Mouse (Mus musculus) hindbrain, embryonic 11.5 days (tissue): ENCODE results near the gene Krtap4-1. TPM values are rescaled to one million over a fixed set of nuclear protein-coding genes. Genes with fewer than 3 reads are reported as not detected.

Source experiments
- polyA plus RNA-seq: library from polyadenylated mRNA; unstranded; fragments of >200 nt; fragmentation: Nextera tagmentation; extraction: Ambion mirVana; gene quantifications from 2 replicates; pipeline ENCODE4 v1.2.1, GENCODE M21; 2014

Krtap4-1 gene
- polyA plus RNA-seq, 1 experiment from 2014 or later: not detected

Other genes starting within 250 kb of the Krtap4-1 start
- gene Krt10, start 238.9 kb downstream of the Krtap4-1 start, polyA plus RNA-seq: 27.8 and 35.1 TPM in 2 replicates
- not detected in 2 replicates for gene Krt12, start 206.0 kb downstream of the Krtap4-1 start, polyA plus RNA-seq
- gene Krt20, start 190.1 kb downstream of the Krtap4-1 start, polyA plus RNA-seq: 0.42 and 0.48 TPM in 2 replicates
- not detected in 2 replicates for gene Krt23, start 135.1 kb downstream of the Krtap4-1 start, polyA plus RNA-seq
- not detected in 2 replicates for gene Krt39, start 106.9 kb downstream of the Krtap4-1 start, polyA plus RNA-seq
- not detected in 2 replicates for gene Krt40, start 85.1 kb downstream of the Krtap4-1 start, polyA plus RNA-seq
- not detected in 2 replicates for gene Krtap3-3, start 77.4 kb downstream of the Krtap4-1 start, polyA plus RNA-seq
- gene Krtap3-2, start 71.4 kb downstream of the Krtap4-1 start, polyA plus RNA-seq: not detected in 2 replicates
- gene Gm11939, start 68.8 kb downstream of the Krtap4-1 start, polyA plus RNA-seq: not detected in 2 replicates
- not detected in 2 replicates for gene Krtap3-1, start 61.6 kb downstream of the Krtap4-1 start, polyA plus RNA-seq
- gene Krtap1-5, start 47.2 kb downstream of the Krtap4-1 start, polyA plus RNA-seq: not detected in 2 replicates
- gene Krtap1-4, start 44.6 kb downstream of the Krtap4-1 start, polyA plus RNA-seq: not detected in 2 replicates
- gene Krtap1-3, start 36.9 kb downstream of the Krtap4-1 start, polyA plus RNA-seq: not detected in 2 replicates
- not detected in 2 replicates for gene Krtap9-3, start 30.1 kb downstream of the Krtap4-1 start, polyA plus RNA-seq
- not detected in 2 replicates for gene Gm11938, start 24.9 kb downstream of the Krtap4-1 start, polyA plus RNA-seq
- gene Gm11937, start 18.0 kb downstream of the Krtap4-1 start, polyA plus RNA-seq: not detected in 2 replicates
- gene Krtap2-4, start 13.4 kb downstream of the Krtap4-1 start, polyA plus RNA-seq: not detected in 2 replicates
- not detected in 2 replicates for gene Gm11562, start 7.8 kb downstream of the Krtap4-1 start, polyA plus RNA-seq
- not detected in 2 replicates for gene Krtap4-2, start 6.8 kb upstream of the Krtap4-1 start, polyA plus RNA-seq
- not detected in 2 replicates for gene Krtap4-7, start 15.9 kb upstream of the Krtap4-1 start, polyA plus RNA-seq
- gene Gm11555, start 22.0 kb upstream of the Krtap4-1 start, polyA plus RNA-seq: not detected in 2 replicates
- not detected in 2 replicates for gene Gm11563, start 30.7 kb upstream of the Krtap4-1 start, polyA plus RNA-seq
- not detected in 2 replicates for gene Krtap4-6, start 37.7 kb upstream of the Krtap4-1 start, polyA plus RNA-seq
- gene Gm14190, start 62.5 kb upstream of the Krtap4-1 start, polyA plus RNA-seq: not detected in 2 replicates
- not detected in 2 replicates for gene Gm14180, start 106.1 kb upstream of the Krtap4-1 start, polyA plus RNA-seq
- not detected in 2 replicates for gene Gm11595, start 144.7 kb upstream of the Krtap4-1 start, polyA plus RNA-seq
- not detected in 2 replicates for gene Krtap4-8, start 152.5 kb upstream of the Krtap4-1 start, polyA plus RNA-seq
- gene Krtap4-9, start 157.0 kb upstream of the Krtap4-1 start, polyA plus RNA-seq: not detected in 2 replicates
- gene Gm11596, start 165.2 kb upstream of the Krtap4-1 start, polyA plus RNA-seq: not detected in 2 replicates
- gene Gm11569, start 170.7 kb upstream of the Krtap4-1 start, polyA plus RNA-seq: not detected in 2 replicates
- not detected in 2 replicates for gene Gm11554, start 176.2 kb upstream of the Krtap4-1 start, polyA plus RNA-seq
- gene Krtap4-13, start 181.7 kb upstream of the Krtap4-1 start, polyA plus RNA-seq: not detected in 2 replicates
- not detected in 2 replicates for gene Gm11564, start 187.4 kb upstream of the Krtap4-1 start, polyA plus RNA-seq
- gene 2300003K06Rik, start 209.8 kb upstream of the Krtap4-1 start, polyA plus RNA-seq: not detected in 2 replicates
- gene Krtap4-16, start 223.4 kb upstream of the Krtap4-1 start, polyA plus RNA-seq: not detected in 2 replicates
- not detected in 2 replicates for gene Gm11568, start 229.7 kb upstream of the Krtap4-1 start, polyA plus RNA-seq
- gene Gm11559, start 236.2 kb upstream of the Krtap4-1 start, polyA plus RNA-seq: not detected in 2 replicates
- not detected in 2 replicates for gene Krtap9-1, start 245.2 kb upstream of the Krtap4-1 start, polyA plus RNA-seq